Mouse (Mus musculus) 3134 (cell line): Measurements from ENCODE around the gene Pnpla2.

ENCODE experiments used
- DNase-seq: peaks from one replicate; pipeline ENCODE4 v3.0.0-alpha.2; 2011; ENCODE audit warnings: low spot score; ENCODE audit not compliant: insufficient read length; ENCODE audit errors: extremely low read depth

Gene Pnpla2

DNA sequence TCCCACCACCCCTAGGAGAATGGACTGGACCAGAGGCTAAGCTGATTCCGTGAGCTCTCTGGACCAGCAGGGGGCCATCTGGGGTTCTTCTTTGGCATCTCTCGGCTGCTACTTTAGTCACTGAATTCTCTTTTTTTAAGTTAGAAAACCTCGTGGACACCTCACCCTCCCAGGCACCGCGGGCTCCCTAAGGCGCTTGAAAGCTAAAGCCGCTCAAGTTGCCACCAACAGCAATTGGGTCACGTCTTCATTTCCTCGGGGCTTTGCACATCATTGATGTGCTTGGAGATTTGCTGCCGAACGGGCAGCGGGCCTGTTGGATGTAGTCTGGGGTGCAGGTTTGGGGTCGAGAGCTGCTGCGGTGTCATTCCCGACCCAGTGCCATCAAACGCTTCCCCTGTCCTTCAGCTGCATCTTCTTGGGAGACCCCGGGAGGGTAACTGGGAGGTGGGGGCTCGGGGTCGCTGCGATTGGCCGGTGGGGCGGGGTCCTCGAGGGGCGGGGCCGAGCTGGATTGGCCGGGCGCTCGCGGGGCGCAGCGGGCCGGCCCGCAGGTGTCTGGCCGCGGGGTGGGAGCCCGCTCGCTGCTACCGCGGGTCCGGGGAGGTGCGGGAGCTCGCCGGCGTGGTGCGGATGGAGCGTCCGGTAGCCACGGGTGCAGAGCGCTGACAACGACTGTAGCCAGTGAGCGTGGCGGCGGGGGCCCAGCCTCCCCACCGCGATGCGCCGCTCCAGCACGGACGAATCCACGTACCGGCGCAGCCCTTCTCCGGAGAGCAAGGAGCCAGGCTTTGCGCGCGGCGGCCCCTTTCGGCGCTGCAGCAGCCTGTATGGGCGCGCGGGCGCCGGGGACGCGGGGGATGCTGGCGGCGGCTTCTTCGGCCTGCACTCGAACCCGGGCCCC lies 26.8 kb downstream of the Pnpla2 start:
- DNase-seq = no peak

DNA sequence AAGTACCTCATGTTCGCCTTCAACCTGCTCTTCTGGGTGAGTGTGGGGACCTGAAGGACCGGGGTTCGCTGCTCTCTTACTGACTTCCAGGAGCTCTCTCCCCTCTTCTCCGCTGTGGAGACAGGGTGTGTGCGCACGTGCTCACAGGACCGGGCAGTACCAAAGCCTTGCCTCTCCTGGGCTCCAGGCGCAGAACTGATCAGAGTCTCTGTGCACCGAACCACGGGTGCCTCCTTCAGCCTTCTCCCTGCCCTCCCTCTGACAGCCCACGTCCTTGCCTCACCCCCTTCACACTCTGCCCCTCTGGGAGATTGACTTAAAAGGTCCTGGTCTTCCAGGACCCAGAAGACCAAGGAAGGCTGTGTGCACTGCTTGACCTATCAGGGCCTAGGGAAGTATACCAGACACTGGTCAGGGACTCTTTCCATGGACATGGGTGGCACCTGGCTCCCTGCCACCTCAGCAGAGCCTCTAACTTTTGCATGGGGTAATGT lies 27.6 kb downstream of the Pnpla2 start:
- no peak for DNase-seq

DNA sequence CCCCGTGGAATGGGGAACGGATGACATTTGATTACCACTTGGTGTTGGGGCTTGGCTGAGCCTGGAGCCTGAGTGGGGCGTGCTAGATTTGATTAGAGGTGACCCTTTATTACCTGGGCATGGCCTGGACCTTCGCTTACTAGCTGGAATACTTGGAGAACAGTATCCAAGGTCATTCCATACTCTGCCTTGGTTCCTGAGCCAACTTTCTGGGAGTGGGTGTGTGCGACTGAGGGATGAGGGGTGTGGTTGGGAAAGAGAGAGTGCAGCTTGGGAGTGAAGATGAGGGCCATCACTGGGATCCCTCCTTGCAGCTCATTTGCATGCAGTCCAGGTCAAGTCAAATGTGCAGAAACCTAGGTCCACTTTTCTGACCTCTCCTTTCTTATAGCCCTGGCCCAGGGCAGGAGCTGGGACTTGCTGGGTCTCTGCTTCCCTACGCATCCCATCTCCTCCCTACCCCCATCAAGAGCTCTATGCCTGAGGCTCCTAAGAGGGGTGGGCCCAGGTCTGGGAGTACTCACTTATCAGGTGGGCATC lies 28.2 kb downstream of the Pnpla2 start:
- no peak for DNase-seq

DNA sequence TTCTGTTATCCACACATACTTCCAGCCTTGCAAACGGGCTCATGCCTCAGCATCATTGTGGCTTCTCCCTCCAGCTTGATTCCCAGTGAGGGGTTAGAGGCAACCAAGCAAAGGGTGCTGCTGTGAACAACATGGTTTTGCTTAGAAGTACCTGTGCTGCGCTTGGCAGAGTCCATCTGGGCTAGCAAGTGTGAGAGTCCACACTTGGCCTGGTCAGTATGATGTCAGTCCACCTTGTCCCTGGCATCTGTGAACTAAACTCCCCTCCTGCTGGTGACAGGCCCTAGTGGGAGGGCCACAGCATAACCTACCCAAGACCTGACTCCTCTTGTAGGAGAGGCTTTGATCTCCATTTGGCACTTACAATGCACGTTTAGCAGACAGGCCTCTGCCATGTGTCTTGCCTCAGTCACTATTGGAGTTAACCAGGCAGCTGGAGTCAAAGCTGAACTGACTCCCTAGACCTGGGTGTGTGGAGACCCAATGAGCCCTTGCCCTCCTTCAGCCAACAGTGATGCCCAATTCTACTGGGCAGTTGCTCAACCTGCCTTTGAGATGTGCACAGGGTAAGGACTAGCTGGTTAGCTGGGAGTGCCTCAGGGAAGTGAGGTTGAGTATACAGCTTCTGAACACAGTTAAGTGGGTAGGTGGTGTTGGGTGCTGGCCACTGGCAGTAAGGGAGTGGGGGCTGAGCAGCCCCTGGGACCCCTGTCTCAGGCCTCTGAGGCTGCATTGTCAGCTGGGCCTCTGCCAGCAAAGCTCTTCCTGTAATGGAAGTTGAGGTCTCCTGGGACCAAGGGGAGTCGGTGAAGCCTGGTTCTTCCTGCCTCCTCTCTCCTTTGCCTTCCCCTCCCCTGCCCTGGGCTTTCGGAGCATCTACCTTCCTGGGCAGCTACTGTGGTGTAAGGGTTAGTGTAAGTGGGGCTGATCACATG lies 29.5 kb downstream of the Pnpla2 start:
- DNase-seq = no peak

DNA sequence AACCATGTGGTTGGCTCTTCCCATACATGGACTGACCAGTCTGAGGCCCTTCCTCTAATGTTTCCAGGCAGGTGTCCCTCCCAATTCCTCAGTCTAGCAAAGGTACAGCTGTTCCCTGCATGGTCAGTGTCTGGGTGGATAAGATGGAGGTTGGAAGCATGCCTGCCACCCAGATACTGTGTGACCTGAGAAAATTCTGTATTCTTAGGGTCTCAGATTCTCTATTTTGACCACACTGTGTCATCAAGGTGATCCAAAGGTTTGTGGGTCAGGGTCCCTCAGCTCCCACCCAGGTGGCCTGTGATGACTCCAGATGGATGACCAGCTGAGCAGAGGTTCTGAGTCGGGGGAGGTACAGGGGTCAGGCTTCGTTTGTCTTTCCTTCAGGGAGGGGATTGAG lies 30.2 kb downstream of the Pnpla2 start:
- no peak for DNase-seq

DNA sequence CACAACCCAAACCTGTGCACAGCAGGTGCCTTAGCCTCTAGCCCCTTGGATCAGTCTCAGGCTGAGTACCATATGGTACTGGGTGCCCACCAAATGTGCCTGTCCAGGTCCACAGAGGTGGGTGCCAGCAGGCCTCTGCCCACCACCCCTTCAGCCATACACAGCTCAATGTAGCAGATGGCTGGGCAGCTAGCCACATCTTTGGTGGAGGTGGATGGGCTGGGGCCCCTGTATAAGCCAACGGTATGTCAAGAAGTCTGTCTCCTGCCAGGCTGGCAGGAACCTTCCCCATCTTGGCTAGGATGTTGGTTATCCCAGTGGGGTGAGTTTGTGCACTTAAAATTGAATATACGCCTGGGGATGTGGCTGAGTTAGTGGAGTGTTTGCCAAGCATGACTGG lies 30.6 kb downstream of the Pnpla2 start:
- DNase-seq = no peak

DNA sequence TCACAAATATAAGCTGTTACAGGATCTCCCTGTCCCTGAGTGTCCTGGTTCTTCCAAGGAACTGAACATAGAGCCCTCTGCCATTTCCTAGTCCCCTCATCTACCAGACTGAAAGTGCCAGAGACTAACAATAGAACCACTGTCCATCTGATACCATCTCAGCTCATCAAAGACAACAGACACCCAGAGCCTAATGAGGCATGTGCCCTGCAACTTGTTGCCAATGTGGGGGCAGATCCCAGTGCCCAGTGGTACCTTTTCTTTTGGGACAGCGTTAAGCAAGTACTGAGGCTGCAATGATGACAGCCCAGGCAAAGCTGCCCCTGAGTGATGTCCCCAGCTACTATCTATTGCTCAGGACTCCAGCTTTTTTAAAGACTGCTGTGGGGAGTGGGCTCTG lies 31.2 kb downstream of the Pnpla2 start:
- DNase-seq = no peak

DNA sequence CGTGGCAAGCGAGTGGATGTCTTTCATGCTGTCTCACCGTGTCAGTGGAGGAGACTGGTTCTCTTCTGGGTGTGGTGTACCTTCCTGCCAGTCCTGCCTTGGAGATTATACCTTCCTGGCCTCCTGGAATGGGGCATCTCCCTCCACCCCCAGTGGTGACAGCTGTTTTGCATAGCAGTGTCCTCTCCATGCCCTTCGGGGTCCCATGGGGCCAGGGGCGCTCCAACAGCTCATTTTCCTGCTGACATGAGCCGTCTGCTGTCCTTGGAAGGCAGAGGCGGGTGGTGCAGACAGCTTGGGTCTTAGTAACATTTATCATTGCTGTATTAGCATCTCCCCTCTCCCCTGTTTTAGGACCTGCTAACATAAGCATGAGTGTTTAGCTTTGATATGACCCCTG lies 32.1 kb downstream of the Pnpla2 start:
- no peak for DNase-seq

DNA sequence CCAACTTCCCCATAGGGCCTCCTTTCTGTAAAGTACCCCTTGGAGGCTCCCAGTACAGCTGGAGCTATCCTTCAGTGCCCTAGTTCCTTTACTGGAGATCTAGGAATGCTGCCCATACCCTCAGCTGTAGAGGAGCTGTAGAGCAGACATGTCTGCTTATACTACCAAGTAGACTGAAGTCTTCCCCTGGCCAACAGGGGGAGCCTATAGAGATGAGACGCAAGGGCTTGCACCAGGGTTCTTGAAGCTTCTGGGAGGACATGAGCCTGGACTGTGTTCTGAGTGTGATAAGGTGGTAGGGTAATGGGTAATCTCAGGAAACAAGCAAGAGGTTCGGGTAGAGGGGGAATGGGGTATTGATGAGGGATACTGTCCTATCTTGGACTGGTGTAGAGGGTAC lies 36.2 kb downstream of the Pnpla2 start:
- DNase-seq = no peak

DNA sequence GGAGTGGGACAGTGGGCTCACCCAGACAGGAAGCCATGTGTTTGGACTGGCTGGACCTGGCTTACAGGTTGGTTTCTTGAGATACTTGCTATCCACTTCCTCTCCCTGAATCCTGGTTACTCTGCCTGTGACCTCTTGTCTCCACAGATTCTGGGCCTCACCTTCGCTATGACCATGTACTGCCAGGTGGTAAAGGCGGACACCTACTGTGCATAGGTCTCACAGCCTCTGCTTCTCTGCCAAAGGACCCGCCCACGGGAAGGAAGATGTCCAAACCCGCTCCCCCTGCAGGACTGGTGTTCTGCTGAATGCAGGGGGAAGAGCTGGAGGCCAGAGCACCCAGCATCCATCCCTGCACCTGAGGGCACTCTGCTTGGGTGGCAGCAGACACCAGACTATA lies 37.7 kb downstream of the Pnpla2 start:
- DNase-seq = no peak

DNA sequence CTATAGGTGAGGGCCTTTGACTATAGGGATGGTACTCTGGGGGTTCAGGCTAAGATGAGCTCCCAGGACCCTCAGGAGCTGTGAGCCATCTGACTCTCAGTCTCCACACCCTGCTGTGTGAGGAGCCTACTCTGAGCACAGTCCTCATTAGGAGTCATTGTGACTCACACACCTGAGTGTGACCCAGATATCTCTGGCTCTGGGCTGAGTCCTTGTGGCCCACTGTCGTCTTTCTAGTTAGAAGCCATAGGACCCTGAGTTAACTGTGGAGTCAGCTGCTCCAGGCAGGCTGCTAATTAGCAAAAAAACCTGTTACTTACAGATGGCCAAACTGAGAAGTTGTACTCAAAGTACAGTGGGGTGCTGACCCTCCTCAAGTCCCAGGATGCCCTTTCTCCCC lies 38.7 kb downstream of the Pnpla2 start:
- DNase-seq = no peak

DNA sequence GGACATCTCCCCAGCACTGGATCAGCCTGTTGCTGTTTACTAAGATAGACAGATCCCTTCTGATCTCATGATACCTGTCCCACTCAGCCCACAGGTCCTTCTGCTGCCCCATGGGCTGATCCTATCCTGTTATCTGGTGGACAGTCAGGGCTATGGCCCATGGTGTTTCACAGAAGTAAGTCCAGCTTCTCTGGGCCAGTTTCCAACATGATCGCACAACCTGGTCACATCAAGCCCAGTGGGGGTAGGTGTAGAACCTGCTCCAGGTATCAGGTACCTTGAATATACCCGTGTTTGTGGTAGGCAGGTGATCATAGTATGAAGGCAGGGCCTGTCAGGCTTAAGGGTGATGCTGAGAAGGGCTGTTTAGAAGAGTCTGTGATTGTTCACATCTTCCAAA lies 40.4 kb downstream of the Pnpla2 start:
- no peak for DNase-seq

DNA sequence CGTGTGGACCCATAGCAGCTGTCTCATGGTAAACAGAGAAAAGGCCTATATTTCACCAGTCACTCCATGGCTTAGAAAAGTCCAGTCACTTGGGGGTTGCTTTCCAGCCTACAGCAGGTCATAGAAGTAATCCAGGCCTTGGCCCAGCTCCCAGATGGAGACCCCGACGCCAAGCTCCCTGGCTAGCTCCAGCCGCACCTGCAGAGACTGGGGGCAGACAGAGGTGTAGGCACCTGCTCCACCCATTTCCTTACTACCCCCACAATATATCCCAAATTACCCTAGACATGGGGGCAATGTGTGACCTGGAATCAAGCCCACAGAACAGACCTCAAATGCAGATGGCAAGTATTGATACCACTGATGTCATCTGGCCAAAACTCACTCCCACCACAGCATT lies 40.9 kb downstream of the Pnpla2 start:
- DNase-seq = no peak

DNA sequence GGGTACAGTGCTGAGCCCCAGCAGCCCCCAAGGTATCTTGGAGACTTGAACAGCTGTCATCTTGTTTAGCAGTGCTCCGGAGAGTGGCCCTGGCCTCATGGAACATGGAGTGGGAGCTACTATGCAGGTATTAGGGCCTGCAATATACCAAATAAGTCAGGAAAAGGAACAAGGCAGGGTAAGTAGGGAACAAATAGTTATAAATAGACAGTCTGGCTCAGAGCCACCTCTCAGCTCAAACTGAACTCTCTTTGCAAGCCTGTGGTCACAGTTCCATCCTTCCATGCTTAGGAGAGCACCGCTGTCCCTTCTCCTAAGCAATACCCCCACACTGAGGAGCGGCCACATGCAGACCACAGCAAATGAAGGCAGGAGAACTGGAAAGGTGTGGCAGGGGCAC lies 42.6 kb downstream of the Pnpla2 start:
- DNase-seq = no peak

DNA sequence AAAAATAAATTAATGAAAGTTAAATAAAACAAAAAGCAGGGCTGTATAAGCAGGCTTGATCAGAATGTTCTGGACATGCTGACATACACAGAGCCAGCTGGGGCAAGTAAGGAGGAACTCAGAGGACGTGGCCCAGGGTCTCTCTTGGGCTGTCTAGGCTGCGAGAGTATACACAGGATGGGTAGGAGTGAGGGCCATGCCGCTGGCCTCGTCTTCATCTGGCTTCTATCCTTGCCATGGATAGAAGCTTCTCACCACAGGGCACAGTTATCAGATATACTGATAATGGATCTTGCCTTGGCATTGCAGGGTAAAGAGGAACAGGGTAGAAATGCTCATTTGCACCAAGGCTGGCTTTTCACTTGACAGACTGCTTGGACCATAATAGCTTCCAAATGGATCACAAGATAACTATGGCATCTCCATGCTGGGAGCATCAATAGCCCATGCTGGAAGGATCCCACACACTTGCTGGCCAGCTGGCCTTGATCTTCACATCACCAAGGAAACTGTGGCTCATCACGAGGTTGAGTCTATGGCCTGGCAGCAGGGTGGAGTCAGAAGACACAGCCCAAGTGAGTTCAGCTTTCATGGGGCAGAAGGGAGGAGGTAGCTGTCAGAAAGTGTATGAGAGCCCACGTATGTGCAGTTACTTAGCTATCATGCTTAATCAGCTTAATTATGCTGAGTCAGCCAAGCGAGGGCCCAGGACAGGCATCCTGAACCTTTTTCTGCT lies 47.0 kb downstream of the Pnpla2 start:
- DNase-seq = no peak

DNA sequence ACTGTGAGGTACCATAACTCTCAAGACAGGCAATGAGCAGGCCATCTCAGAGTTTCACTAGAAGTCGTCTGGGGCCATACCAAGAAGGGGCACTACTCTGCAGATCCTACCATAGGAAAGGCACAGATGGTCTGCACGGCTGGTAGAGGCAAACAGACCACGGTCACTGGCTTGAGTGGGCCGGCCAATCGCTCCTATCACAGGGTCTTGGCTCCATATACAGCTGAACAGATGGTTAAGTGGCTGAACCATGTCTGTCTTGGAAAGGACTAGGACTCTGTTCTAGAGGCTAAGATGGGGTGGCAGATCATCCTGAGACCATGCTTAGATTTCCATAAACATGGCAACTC lies 47.5 kb downstream of the Pnpla2 start:
- DNase-seq = no peak

DNA sequence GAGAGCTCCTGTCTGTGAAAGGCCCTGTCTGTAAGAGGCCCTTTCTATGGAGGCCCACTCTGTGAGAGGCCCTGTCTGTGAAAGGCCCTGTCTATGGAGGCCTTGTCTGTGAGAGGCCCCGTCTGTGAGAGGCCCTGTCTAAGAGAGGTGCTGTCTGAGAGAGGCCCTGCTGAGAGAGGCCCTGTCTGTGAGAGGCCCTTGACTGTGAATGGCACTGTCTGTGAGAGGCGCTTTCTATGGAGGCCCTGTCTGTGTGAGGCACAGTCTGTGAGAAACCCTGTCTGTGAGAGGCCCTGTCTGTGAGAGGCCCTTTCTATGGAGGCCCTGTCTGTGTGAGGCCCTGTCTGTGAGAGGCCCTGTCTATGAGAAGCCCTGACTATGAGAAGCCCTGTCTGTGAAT lies 51.3 kb downstream of the Pnpla2 start:
- no peak for DNase-seq

DNA sequence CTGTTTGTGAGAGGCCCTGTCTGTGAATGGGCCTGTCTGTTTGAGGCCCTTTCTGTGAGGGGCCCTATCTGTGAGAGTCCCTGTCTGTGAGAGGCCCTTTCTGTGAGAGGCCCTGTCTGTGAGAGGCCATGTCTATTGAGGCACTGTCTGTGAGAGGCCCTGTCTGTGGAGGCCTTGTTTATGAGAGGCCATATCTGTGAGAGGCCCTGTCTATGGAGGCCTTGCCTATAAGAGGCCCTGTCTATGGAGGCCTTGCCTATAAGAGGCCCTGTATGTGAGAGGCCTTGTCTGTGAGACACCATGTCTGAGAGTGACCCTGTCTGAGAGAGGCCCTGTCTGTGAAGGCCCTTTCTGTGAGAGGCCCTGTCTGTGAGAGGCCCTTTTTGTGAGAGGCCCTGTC lies 53.2 kb downstream of the Pnpla2 start:
- no peak for DNase-seq

DNA sequence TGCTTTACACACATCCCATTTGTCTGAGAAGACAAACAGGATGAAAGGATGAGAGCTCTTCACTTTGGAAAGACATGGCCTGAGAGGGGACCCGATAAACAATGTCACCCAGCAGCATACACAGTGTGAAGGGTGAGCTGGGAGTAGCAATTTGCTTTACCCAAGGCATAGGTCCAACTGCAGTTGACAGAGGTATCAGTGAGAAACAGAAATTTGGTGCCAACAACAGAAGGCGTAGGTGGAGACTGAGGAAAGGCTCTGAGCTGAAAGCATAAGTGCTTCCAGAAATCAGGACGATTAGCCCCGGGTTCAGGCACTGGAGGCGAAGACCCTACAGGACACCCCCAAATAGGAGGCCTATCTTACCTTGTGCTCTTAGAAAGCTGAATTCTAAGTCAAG lies 55.2 kb downstream of the Pnpla2 start:
- DNase-seq = no peak
